Mouse (Mus musculus) left cerebral cortex, postnatal 10 days (tissue): ENCODE data around the gene Oxsm. TPM values are rescaled to one million over a fixed set of nuclear protein-coding genes. Genes with fewer than 3 reads are reported as not detected.

Experiments used
- DNase-seq, 2 experiments: peaks; one replicate each; pipeline ENCODE4 v3.0.0; 2021 to 2022; ENCODE audit warnings: low spot score in 2 of 2, mixed read lengths in 1 of 2; ENCODE audit errors: extremely low spot score in 1 of 2
- intact Hi-C: fragments of 180-260 bp; cut with DNase I; formaldehyde crosslinking; loops from one replicate; pipeline ENCODE4 v1.15.1; 2025
- total RNA-seq, 2 experiments: library from RNA; stranded (reverse); gene quantifications; 2 replicates each; pipeline ENCODE4 v1.2.3; 2021

Gene Oxsm
- total RNA-seq = 10 to 100 TPM in 1 of 2 experiments, 1 to 10 TPM in 1; 10.0 to 11.9 TPM

- intact Hi-C loops = loop anchor here (5.0 kb wide), 1 partner anchor 118 kb away; the partner anchor contains the start of gene Top2b
- peak; percentile 58 to 90 for DNase-seq
These were observed at the start of gene Oxsm, which contains the start of gene Ngly1 for GRCm38 (mm10) chr14:16249171-16249874. TSS of gene Oxsm (minus strand) at chr14:16249808. TSS of gene Ngly1 (plus strand) at chr14:16249280.

- DNase-seq = no peak
- intact Hi-C loops = no loop called here
These were observed 47.3 kb upstream of the Oxsm start for GRCm38 (mm10) chr14:16296816-16297468.

- DNase-seq = no peak
- intact Hi-C loops = no loop called here
These were observed 44.3 kb upstream of the Oxsm start for GRCm38 (mm10) chr14:16293921-16294320.

GRCm38 (mm10) chr14:16293015-16293414 is 43.4 kb upstream of the Oxsm start:
- no peak for DNase-seq
- intact Hi-C loops = no loop called here

- DNase-seq = no peak
- intact Hi-C loops = no loop called here
These were observed 42.8 kb upstream of the Oxsm start for GRCm38 (mm10) chr14:16292371-16292770.

GRCm38 (mm10) chr14:16283966-16284365 is 34.4 kb upstream of the Oxsm start:
- DNase-seq = no peak
- intact Hi-C loops = no loop called here

- intact Hi-C loops = no loop called here
- no peak for DNase-seq
These were observed 29.6 kb upstream of the Oxsm start for GRCm38 (mm10) chr14:16279196-16279595.

GRCm38 (mm10) chr14:16273677-16274076 is 24.1 kb upstream of the Oxsm start:
- no peak for DNase-seq
- intact Hi-C loops = no loop called here

GRCm38 (mm10) chr14:16269776-16270175 is 20.2 kb upstream of the Oxsm start:
- intact Hi-C loops = no loop called here
- DNase-seq = no peak

GRCm38 (mm10) chr14:16267028-16267427 is 17.4 kb upstream of the Oxsm start:
- intact Hi-C loops = no loop called here
- DNase-seq = no peak

- intact Hi-C loops = no loop called here
These were observed 12.3 kb upstream of the Oxsm start for GRCm38 (mm10) chr14:16261869-16262268.

GRCm38 (mm10) chr14:16260541-16260940 is 10.9 kb upstream of the Oxsm start:
- intact Hi-C loops = no loop called here
- DNase-seq = peak; percentile 27 to 28

More at GRCm38 (mm10) chr14:16261869-16262268, 12.3 kb upstream of the Oxsm start:
- no peak for DNase-seq

GRCm38 (mm10) chr14:16256209-16256608 is 6.6 kb upstream of the Oxsm start:
- intact Hi-C loops = no loop called here
- no peak for DNase-seq

- DNase-seq = no peak
- intact Hi-C loops = no loop called here
These were observed 6.1 kb upstream of the Oxsm start for GRCm38 (mm10) chr14:16255745-16256144.

GRCm38 (mm10) chr14:16250099-16250498 is 491 bp upstream of the Oxsm start:
- intact Hi-C loops = no loop called here
- DNase-seq = no peak

GRCm38 (mm10) chr14:16248603-16249157 is 928 bp downstream of the Oxsm start:
- intact Hi-C loops = loop anchor here (5.0 kb wide), 1 partner anchor 119 kb away; the partner anchor contains the start of gene Top2b
- no peak for DNase-seq

- no peak for DNase-seq
- intact Hi-C loops = loop anchor here (5.0 kb wide), 1 partner anchor 119 kb away; the partner anchor contains the start of gene Top2b
These were observed 1.5 kb downstream of the Oxsm start for GRCm38 (mm10) chr14:16248135-16248534.

- DNase-seq = no peak
- intact Hi-C loops = loop anchor here (5.0 kb wide), 1 partner anchor 121 kb away; the partner anchor contains the start of gene Top2b
These were observed 3.2 kb downstream of the Oxsm start for GRCm38 (mm10) chr14:16246340-16246912.

GRCm38 (mm10) chr14:16245127-16245526 is 4.5 kb downstream of the Oxsm start:
- intact Hi-C loops = loop anchor here (5.0 kb wide), 1 partner anchor 122 kb away; the partner anchor contains the start of gene Top2b
- no peak for DNase-seq
